Mouse (Mus musculus): ENCODE data around the gene Usp33. TPM values are rescaled to one million over a fixed set of nuclear protein-coding genes. Genes with fewer than 3 reads are reported as not detected.
A peak's percentile ranks its signal among the peaks of the same experiment; 100 is the strongest.

The Usp33 gene
- polyA plus RNA-seq, 1 experiment: 86.1 TPM

DNA sequence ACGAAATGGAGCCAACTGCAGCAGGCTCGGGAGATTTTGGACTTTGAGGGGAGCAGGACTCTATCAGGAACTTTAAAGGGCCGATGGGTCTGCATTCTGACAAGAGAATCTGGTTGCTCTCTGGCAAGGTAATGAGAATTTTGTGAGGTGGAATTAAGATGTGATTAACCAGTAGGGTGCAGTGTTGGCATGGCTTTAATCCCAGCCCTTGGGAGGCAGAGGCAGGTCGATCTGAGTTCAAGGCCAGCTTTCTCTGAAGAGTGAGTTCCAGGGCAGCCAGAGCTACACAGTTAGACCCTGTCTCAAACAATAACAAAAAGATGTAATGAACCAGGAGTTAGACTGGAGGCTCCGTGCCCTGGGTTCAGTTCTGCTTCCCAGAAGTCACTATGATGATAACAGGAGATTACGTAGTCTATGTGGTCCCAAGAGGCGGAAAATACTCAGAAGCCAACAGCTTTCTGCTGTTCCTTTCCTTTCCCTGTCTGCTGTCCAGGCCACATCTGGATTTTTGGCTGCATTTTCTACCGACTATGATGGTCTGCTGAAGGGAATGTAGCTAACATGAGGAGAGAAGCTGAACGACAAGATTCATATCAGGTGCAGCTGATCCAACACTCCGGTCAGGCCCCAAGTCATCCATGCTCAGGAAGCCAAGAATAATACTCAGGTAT lies 25.2 kb upstream of the Usp33 start:
- TF ChIP-seq CTCF (IDR thresholded peaks at IDR 0.05; ENCODE audit: borderline replicate concordance, extremely low read depth, insufficient read depth, insufficient read length) (no peak), POLR2A (IDR thresholded peaks at IDR 0.05; ENCODE audit: borderline replicate concordance, extremely low read depth, insufficient read depth, insufficient read length, poor library complexity, severe bottlenecking) (no peak)
- DNase-seq (ENCODE audit: low read depth): no peak

DNA sequence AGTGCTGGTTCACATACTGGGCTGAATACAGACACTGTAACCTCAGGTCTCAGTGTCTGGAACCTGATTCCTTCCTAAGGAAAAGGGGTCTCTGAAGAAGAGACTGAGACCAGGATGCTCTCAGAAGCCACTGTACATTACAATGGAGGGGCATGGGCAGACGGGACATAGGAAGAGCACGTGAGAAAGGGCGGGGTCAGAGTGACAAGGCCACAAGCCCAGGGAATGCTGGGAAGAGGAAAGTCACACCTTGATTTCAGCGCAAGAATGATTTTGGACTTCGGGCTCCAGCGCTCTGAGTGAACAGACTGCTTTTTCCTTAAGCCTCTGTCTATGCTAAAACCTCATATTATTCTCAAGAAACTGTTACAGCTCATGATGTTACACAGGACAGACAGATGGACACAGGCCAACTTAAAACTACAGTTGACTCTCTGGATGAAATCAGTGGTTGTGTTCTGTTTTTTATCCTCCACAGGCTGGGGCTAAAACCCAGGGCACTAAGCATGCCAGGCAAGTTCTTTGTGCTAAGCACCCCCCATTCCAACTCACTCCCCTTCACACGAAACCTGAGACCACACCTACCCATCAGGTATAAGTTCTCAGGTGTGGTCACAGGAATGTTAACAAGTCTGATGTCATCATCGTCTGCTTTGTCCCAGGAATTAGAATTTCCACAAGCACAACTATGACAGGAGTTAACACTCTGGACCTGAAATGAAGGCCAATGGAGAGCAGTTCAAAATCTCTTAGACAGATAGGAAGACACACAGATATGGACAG lies 24.3 kb upstream of the Usp33 start:
- TF ChIP-seq POLR2A (IDR thresholded peaks at IDR 0.05; ENCODE audit: borderline replicate concordance, extremely low read depth, insufficient read depth, insufficient read length, poor library complexity, severe bottlenecking) (no peak), CTCF (IDR thresholded peaks at IDR 0.05; ENCODE audit: borderline replicate concordance, extremely low read depth, insufficient read depth, insufficient read length) (no peak)
- DNase-seq (ENCODE audit: low read depth): no peak

DNA sequence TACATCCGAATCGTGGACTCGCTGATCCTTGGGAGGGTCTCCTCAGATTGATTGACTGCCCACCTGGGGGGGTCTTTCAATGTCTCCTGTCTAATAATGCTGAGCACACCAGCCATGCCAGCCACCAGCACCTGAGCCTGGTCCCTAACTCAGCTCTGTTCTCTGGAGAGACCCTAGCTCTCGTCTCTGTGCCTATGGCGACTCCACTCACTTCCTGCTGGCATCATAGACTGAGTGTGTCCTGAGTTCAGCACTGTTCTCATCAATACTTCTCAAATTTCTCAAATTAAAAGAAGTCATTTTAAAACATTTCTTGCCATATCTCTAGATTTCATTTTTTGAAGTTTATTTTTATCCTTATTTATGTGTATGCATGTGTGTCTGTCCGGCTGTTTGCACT lies 14.2 kb upstream of the Usp33 start:
- TF ChIP-seq POLR2A (IDR thresholded peaks at IDR 0.05; ENCODE audit: borderline replicate concordance, extremely low read depth, insufficient read depth, insufficient read length, poor library complexity, severe bottlenecking) (no peak), CTCF (IDR thresholded peaks at IDR 0.05; ENCODE audit: borderline replicate concordance, extremely low read depth, insufficient read depth, insufficient read length) (no peak)

DNA sequence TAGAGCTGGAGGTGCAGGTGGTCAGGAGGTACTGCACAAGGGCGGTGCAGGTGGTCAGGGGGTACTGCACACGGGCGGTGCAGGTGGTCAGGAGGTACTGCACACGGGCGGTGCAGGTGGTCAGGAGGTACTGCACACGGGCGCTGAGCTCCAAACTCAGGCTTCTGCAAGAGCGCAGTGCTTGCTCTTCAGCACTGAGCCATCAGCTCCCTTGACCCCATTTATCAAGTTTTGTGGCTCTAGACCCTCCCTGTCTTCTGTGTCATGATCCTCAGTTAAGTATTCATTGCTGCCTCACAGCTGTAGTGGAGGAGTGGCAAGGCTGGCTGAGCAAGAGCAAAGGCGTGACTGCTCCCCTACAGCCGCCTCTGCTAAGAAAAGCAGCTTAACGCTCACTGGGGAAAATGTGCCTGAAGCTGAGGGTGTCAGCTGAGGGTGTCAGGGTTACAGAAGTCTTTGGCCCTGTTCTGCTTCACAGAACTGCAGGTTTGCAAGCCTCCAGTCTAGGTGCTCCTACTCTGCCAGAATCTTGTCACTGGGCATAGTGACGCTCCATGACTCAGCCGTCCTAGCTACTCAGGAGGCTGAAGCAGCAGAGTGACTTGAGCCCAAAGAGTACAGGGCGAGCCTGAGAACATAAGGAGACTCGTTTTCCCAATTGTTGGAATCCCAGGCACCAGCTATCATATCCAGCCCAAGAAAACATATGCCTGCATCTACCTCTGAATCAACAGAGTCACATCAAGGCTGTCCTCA lies 13.6 kb upstream of the Usp33 start:
- no peak for DNase-seq (ENCODE audit: low read depth)

More for the DNA sequence above, 14.2 kb upstream of the Usp33 start:
- no peak for DNase-seq (ENCODE audit: low read depth)

DNA sequence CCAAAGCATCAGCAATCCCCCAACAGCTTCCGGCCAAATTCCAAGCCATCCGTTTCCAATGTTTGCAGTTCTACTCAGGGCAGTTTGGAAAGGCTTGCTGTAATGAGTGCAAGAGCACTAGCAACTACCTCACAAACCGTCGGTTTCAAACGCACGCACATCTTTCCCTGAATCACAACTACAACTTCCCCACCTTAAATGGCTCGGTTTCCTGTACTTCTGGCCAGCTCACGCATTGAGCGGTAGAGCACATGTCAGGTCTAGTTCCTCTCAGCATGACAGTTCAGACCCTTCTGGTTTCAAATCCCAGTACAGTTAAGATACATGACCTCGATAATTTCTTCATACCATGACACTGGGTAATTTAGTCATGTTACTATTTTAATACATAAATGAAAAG lies 12.6 kb upstream of the Usp33 start:
- DNase-seq (ENCODE audit: low read depth): no peak
- TF ChIP-seq CTCF (IDR thresholded peaks at IDR 0.05; ENCODE audit: borderline replicate concordance, extremely low read depth, insufficient read depth, insufficient read length) (no peak), POLR2A (IDR thresholded peaks at IDR 0.05; ENCODE audit: borderline replicate concordance, extremely low read depth, insufficient read depth, insufficient read length, poor library complexity, severe bottlenecking) (no peak)

More for the DNA sequence above, 13.6 kb upstream of the Usp33 start:
- TF ChIP-seq POLR2A (IDR thresholded peaks at IDR 0.05; ENCODE audit: borderline replicate concordance, extremely low read depth, insufficient read depth, insufficient read length, poor library complexity, severe bottlenecking): no peak
- no peak for TF ChIP-seq CTCF (IDR thresholded peaks at IDR 0.05; ENCODE audit: borderline replicate concordance, extremely low read depth, insufficient read depth, insufficient read length)

DNA sequence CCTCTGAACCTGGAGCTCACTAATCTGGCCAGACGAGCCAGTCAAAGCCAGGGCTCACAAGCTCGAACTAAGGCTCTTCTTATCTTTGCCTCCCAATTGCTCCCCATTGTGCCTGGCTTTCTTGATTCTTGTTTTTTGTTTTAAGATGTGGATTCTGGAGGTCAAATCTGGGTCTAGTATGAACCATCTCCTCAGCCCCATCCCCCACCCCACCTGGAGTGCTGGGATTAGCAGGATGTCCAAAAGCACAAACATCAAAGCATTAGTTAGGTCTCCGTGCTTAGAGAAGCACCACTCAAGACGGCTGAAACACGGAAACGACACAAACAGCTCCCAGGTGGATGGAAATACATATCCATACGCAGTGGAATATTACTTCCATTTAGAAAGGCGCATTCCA lies 10.2 kb upstream of the Usp33 start:
- no peak for DNase-seq (ENCODE audit: low read depth)

DNA sequence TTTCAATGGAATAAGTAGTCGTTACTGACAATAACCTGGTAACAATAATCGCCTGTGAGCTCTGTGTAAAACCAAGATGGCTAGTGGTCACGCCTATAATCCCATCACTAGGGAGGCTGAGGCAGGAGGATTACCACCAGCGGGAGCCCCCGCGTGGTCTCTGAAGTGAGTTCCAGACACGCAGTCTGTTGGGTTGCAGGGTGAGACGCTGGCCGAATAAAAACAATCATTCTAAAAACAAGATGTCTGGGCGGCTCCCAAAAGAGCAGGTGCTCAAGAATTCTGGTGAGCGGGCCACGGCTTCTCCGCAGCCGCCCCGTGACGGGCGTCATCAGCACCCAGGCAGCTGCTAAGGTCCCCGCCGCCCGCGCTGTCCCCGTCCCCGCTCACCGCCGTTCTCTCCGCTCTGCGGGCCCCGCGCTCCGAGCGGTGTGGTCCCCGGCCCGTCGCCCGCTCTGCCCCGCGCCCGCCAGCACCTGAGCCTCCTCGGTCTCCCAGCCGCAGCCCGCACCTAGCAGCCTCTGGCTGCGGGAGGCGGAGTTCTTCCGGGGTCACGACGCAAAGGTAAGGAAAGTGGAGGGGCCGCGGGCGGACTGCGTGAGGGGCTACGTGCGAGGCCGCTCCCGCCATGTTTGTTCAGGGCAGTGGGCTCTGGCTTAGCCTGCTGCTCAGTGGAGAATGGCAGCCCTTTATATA lies 6.3 kb upstream of the Usp33 start, which contains the start of gene Miga1:
Gene Miga1 (minus strand): TSS at position 546 of the 696 bp plus-strand sequence.
- peak; percentile 95 for DNase-seq (ENCODE audit: low read depth)
- TF ChIP-seq POLR2A (IDR thresholded peaks at IDR 0.05; ENCODE audit: borderline replicate concordance, extremely low read depth, insufficient read depth, insufficient read length, poor library complexity, severe bottlenecking) (peak; percentile 80), CTCF (IDR thresholded peaks at IDR 0.05; ENCODE audit: borderline replicate concordance, extremely low read depth, insufficient read depth, insufficient read length) (no peak)

More for the DNA sequence above, 10.2 kb upstream of the Usp33 start:
- TF ChIP-seq POLR2A (IDR thresholded peaks at IDR 0.05; ENCODE audit: borderline replicate concordance, extremely low read depth, insufficient read depth, insufficient read length, poor library complexity, severe bottlenecking) (no peak), CTCF (IDR thresholded peaks at IDR 0.05; ENCODE audit: borderline replicate concordance, extremely low read depth, insufficient read depth, insufficient read length) (no peak)

DNA sequence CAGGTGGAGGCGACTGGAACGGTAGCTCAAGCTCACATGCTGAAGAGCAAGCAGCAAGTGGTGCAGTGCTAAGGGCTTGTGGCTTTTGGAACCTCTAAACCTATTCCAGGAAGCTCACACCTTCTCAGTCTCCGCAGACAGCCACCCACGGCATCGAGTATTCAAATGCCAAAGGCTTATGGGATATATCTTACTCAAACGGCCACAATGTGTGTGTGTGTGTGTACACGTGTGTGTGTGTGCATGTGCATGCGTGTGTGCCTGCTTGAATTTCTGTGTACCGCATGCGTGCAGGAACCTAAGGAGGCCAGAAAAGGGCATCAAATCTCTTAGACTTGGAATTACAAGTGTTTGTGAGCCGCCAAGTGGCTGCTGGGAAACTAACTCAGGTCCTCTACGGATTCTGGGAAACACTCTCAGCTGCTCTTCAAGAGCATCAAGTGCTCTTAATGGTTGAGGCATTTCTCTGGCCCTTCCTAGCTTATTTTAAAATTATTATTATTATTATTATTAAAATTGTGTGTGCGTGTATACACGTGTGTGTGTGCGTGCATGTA lies 3.2 kb upstream of the Usp33 start:
- TF ChIP-seq POLR2A (IDR thresholded peaks at IDR 0.05; ENCODE audit: borderline replicate concordance, extremely low read depth, insufficient read depth, insufficient read length, poor library complexity, severe bottlenecking): no peak
- no peak for TF ChIP-seq CTCF (IDR thresholded peaks at IDR 0.05; ENCODE audit: borderline replicate concordance, extremely low read depth, insufficient read depth, insufficient read length)

DNA sequence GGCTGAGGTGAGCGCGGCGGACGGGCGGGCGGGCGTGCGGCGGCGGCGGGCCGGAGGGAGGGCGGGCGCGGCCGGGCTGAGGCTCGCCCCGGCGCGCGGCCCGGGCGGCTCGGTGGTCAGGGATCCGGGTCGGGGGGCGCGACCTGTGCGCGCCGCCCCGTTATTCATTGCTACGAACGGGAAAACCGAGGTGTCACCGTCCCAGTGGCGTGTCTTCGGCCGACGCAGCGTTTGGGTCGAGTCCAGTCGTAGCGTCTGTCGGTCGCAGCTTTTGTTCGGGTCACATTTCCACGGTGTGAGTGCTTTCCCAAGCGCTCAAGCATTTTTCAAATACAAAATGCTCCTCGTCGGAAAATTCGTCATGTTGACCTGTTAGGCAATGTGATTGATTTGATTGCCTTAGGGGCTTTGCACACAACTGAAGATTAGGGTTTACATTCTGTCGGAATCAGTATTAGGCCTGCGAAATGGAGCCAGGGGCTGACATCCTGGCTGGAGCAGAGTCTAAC lies 409 bp downstream of the Usp33 start:
- DNase-seq (ENCODE audit: low read depth): peak; percentile 53
- TF ChIP-seq CTCF (IDR thresholded peaks at IDR 0.05; ENCODE audit: borderline replicate concordance, extremely low read depth, insufficient read depth, insufficient read length) (no peak), POLR2A (IDR thresholded peaks at IDR 0.05; ENCODE audit: borderline replicate concordance, extremely low read depth, insufficient read depth, insufficient read length, poor library complexity, severe bottlenecking) (no peak)

More for the DNA sequence above, 3.2 kb upstream of the Usp33 start:
- no peak for DNase-seq (ENCODE audit: low read depth)

DNA sequence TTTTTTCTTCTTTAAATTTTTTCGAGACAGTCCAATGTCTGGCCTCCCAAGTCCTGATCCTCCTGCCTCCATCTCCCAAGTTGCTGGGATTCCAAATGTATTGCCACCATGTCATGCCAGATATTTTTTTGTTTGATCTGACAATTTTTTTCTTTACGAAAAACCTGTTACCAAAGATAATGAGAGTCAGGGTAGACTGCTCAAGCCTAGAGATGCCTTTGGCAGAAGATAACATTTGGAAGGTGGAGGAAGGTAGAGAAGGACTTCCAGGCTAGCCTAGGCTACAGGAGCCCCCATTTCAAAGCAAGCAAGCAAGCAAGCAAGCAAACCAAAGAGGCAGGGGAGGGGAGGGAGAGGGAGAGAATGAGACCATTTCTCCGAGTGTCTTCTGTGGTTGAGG lies 949 bp downstream of the Usp33 start:
- peak; percentile 12 for DNase-seq (ENCODE audit: low read depth)
- TF ChIP-seq POLR2A (IDR thresholded peaks at IDR 0.05; ENCODE audit: borderline replicate concordance, extremely low read depth, insufficient read depth, insufficient read length, poor library complexity, severe bottlenecking): no peak
- no peak for TF ChIP-seq CTCF (IDR thresholded peaks at IDR 0.05; ENCODE audit: borderline replicate concordance, extremely low read depth, insufficient read depth, insufficient read length)
